Mouse (Mus musculus): ENCODE data around the gene Rnf149. TPM values are rescaled to one million over a fixed set of nuclear protein-coding genes. Genes with fewer than 3 reads are reported as not detected.

Gene Rnf149
- total RNA-seq, 2 experiments from 2014 or later = 6.0 to 6.9 TPM

Other genes starting within 250 kb of the Rnf149 start
- gene Rpl31, start 209.6 kb downstream of the Rnf149 start, total RNA-seq (2021) = 100 to 1,000 TPM; 430 to 527 TPM
- gene Tbc1d8, start 98.7 kb downstream of the Rnf149 start, total RNA-seq (2021) = 1 to 10 TPM; 6.3 to 7.8 TPM
- 10 to 100 TPM; 14.9 to 17.0 TPM for gene Cnot11, start 42.4 kb downstream of the Rnf149 start, total RNA-seq (2021)
- gene Creg2, start 74.1 kb upstream of the Rnf149 start, total RNA-seq (2021) = not detected
- not detected for gene Rfx8, start 143.6 kb upstream of the Rnf149 start, total RNA-seq (2021)
- gene Gm3646, start 227.9 kb upstream of the Rnf149 start, total RNA-seq (2021) = 1 to 10 TPM; 1.3 to 1.9 TPM